Mouse (Mus musculus) brain, embryonic 14.5 days (tissue): ENCODE results near the gene Pxt1.

Source experiments
- CTCF ChIP-seq: fragments of 200-500 bp; IDR thresholded peaks from 2 replicates; pipeline ENCODE4 v1.5.1; 2012; ENCODE audit warnings: inconsistent platforms, mild to moderate bottlenecking, moderate library complexity, borderline replicate concordance; ENCODE audit not compliant: insufficient read depth, insufficient read length; ENCODE audit errors: extremely low read depth
- POLR2A ChIP-seq: fragments of 200-500 bp; IDR thresholded peaks from 2 replicates; pipeline ENCODE4 v1.6.1; 2012; ENCODE audit warnings: mild to moderate bottlenecking, inconsistent platforms, borderline replicate concordance; ENCODE audit not compliant: poor library complexity, insufficient read depth, insufficient read length, severe bottlenecking; ENCODE audit errors: extremely low read depth

DNA sequence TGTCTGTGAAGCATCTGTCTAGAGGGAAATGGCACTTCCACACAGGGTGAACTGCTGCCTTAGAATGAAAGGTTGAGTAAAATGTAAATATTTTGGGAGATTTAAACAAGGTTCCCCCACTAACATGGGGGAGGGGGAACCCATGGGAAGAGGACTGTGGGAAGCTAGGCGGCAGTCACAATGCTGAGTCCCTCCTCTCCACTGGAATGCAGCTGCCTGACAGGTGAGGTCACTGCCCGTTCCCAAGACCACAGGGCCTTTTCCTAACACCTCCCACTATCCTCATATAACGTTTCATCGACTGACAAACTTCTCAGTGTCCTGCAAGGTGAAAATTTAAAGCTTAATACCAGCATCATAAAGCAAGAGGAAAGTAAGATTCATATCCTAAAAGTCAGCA lies 39.0 kb upstream of the Pxt1 start:
- TF ChIP-seq CTCF (no peak), POLR2A (no peak)
